ENCODE assay signal across 8 mouse cellular contexts in the genomic region with DNA sequence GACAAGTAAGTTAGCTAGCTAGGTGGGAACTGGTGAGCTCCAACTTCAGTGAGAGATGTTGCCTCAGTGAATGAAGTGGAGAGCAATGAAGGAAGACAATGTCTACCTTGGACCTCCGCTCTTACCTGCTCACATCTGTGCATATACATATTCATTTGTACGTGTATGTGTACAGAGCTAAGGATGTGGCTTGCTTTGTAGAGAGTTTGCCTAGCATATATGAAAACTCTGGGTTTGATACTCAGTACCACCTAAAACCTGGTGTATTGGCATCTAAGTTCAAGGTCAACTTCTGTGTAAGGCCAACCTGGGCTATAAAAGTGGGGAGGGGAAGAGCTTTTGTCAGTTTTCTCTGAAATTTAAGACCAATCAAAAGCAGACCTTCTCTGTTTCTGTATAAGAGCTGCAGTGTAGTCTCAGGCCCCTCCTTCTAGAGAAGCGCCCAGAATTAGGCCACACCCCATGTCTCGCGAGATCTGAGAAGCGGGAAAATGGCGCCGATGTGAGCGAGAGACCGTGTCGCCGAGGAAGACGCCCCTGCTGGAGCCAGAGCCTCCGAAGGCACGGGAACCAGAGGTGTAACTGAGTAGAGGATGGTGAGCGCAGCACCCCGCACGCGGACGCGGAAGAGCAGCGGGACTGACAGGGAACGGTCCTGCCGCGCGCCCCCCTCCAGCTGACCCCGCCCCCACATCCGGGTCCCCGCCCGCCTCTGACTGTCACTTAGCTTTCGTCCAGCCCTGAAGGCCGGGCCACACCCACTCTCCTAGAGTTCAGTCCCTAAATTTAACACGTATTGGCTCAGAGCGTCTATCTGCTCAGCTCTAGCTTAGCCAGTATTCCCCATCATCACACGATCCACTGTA. TPM values are rescaled to one million over a fixed set of nuclear protein-coding genes. Genes with fewer than 3 reads are reported as not detected.
A peak's percentile ranks its signal among the peaks of the same experiment; 100 is the strongest.
DNase-seq lines count a peak whose midpoint lies in the region; ATAC-seq and TF ChIP-seq lines count a peak whose summit lies in the region.

Zfp414 (plus strand) TSS at position 470 of the 866 bp plus-strand sequence.

- H3K9me3 ChIP-seq in erythroblast, embryonic 14.5 days (ENCODE audit: control insufficient read depth, low read length), result no peaks in the 10 kb centered on the region
- no peaks in the 10 kb centered on the region for H3K9me3 ChIP-seq in heart, embryonic 12.5 days (replicated peaks)
- H3K9me3 ChIP-seq in kidney, postnatal 0 days (replicated peaks; ENCODE audit: low read length), result no peaks in the 10 kb centered on the region
- no peaks in the 10 kb centered on the region for H3K9me3 ChIP-seq in liver, embryonic 11.5 days (ENCODE audit: control insufficient read depth, low read length)
- no peaks in the 10 kb centered on the region for H3K9me3 ChIP-seq in stomach, embryonic 14.5 days (ENCODE audit: control insufficient read depth, low read depth, low read length)

- H3K79me3 ChIP-seq in C2C12 (ENCODE audit: low read depth), result peaks cover 3% of the 10 kb centered on the region

- peaks cover 36% of the 10 kb centered on the region for H3K4me1 ChIP-seq in erythroblast, embryonic 14.5 days (ENCODE audit: control insufficient read depth)
- peaks cover 17% of the 10 kb centered on the region for H3K4me1 ChIP-seq in heart, embryonic 12.5 days (replicated peaks)
- peaks cover 12% of the 10 kb centered on the region; the same call in 1 of the 2 replicates for H3K4me1 ChIP-seq in kidney, postnatal 0 days (replicated peaks; ENCODE audit: insufficient read depth, low read length)
- H3K4me1 ChIP-seq in liver, embryonic 11.5 days (replicated peaks; ENCODE audit: control insufficient read depth, insufficient read depth, low read length), result peaks cover 11% of the 10 kb centered on the region
- peaks cover 11% of the 10 kb centered on the region; the same call in 1 of the 2 replicates for H3K4me1 ChIP-seq in stomach, embryonic 14.5 days (ENCODE audit: control insufficient read depth, insufficient read depth, low read length)

- peak within 1 kb of the TSS; percentile 74 for H3K4me2 ChIP-seq in heart, embryonic 12.5 days
- H3K4me2 ChIP-seq in kidney, postnatal 0 days (ENCODE audit: low read length), result peak within 1 kb of the TSS; percentile 77
- H3K4me2 ChIP-seq in liver, embryonic 11.5 days, result peak within 1 kb of the TSS; percentile 90
- peak within 1 kb of the TSS; percentile 63 for H3K4me2 ChIP-seq in stomach, embryonic 14.5 days (replicated peaks; ENCODE audit: low read depth, low read length)

- H3K4me3 ChIP-seq in C2C12 (ENCODE audit: insufficient read depth, poor library complexity, severe bottlenecking), result peak within 1 kb of the TSS; percentile 48
- H3K4me3 ChIP-seq in erythroblast, embryonic 14.5 days (replicated peaks), result peak within 1 kb of the TSS; percentile 94
- peak within 1 kb of the TSS; percentile 80 for H3K4me3 ChIP-seq in heart, embryonic 12.5 days
- peak within 1 kb of the TSS; percentile 79 for H3K4me3 ChIP-seq in kidney, postnatal 0 days (replicated peaks; ENCODE audit: low read depth, low read length)
- peak within 1 kb of the TSS; percentile 59 for H3K4me3 ChIP-seq in liver, embryonic 11.5 days (ENCODE audit: low read depth, low read length)
- peak within 1 kb of the TSS; percentile 63 for H3K4me3 ChIP-seq in stomach, embryonic 14.5 days (ENCODE audit: low read depth, low read length)

- H3K79me2 ChIP-seq in C2C12 (ENCODE audit: control insufficient read depth, insufficient read depth), result peaks cover 11% of the 10 kb centered on the region

- ATAC-seq in heart, embryonic 12.5 days (ENCODE audit: insufficient number of reproducible peaks, low FRiP score), result peak; percentile 96
- peak; percentile 95 for ATAC-seq in kidney, postnatal 0 days (replicated peaks; ENCODE audit: low FRiP score, low read depth)
- peak; percentile 97 for ATAC-seq in liver, embryonic 11.5 days (replicated peaks; ENCODE audit: low FRiP score)
- ATAC-seq in stomach, embryonic 14.5 days (ENCODE audit: insufficient number of reproducible peaks, insufficient read depth, low FRiP score, low read depth), result peak; percentile 96

- no peak for TF ChIP-seq CTCF in C2C12 (IDR thresholded peaks at IDR 0.05; ENCODE audit: control insufficient read depth, insufficient read depth, insufficient read length)
- TF ChIP-seq CTCF in brain, embryonic 14.5 days (IDR thresholded peaks at IDR 0.05; ENCODE audit: borderline replicate concordance, extremely low read depth, insufficient read depth, insufficient read length), result no peak; the same call in 1 of the 2 replicates
- TF ChIP-seq CTCF in kidney, postnatal 0 days (IDR thresholded peaks at IDR 0.05; ENCODE audit: low read depth), result no peak

- H3K27me3 ChIP-seq in C2C12 (ENCODE audit: control insufficient read depth, insufficient read depth, insufficient read length), result no peaks in the 10 kb centered on the region
- H3K27me3 ChIP-seq in erythroblast, embryonic 14.5 days (ENCODE audit: control insufficient read depth), result no peaks in the 10 kb centered on the region
- H3K27me3 ChIP-seq in heart, embryonic 12.5 days (replicated peaks), result no peaks in the 10 kb centered on the region
- H3K27me3 ChIP-seq in kidney, postnatal 0 days (ENCODE audit: insufficient read depth, low read length), result no peaks in the 10 kb centered on the region
- no peaks in the 10 kb centered on the region for H3K27me3 ChIP-seq in liver, embryonic 11.5 days (replicated peaks; ENCODE audit: control insufficient read depth, insufficient read depth, low read length)
- no peaks in the 10 kb centered on the region for H3K27me3 ChIP-seq in stomach, embryonic 14.5 days (ENCODE audit: control insufficient read depth, insufficient read depth, low read length)

- H3K9ac ChIP-seq in heart, embryonic 12.5 days, result peak within 1 kb of the TSS; percentile 84
- peak within 1 kb of the TSS; percentile 90 for H3K9ac ChIP-seq in kidney, postnatal 0 days (ENCODE audit: low read depth, low read length)
- peak within 1 kb of the TSS; percentile 78 for H3K9ac ChIP-seq in liver, embryonic 11.5 days (ENCODE audit: low read depth, low read length)
- peak within 1 kb of the TSS; percentile 60 for H3K9ac ChIP-seq in stomach, embryonic 14.5 days (replicated peaks; ENCODE audit: low read depth, low read length)

- WGBS in heart, embryonic 12.5 days, result 3% methylated on average over 35 of the region's 35 CpGs
- WGBS in kidney, postnatal 0 days, result 4% methylated on average over 24 of the region's 35 CpGs
- WGBS in liver, embryonic 11.5 days, result 3% methylated on average over 35 of the region's 35 CpGs
- 3% methylated on average over 30 of the region's 35 CpGs for WGBS in stomach, embryonic 14.5 days

- TF ChIP-seq POLR2A in brain, embryonic 14.5 days (IDR thresholded peaks at IDR 0.05; ENCODE audit: borderline replicate concordance, extremely low read depth, insufficient read depth, insufficient read length, poor library complexity, severe bottlenecking), result peak; percentile 67; the same call in 1 of the 2 replicates

- peak within 1 kb of the TSS; percentile 98 for H3K27ac ChIP-seq in heart, embryonic 12.5 days (ENCODE audit: poor library complexity, severe bottlenecking)
- H3K27ac ChIP-seq in kidney, postnatal 0 days, result peak within 1 kb of the TSS; percentile 97
- peak within 1 kb of the TSS; percentile 85 for H3K27ac ChIP-seq in liver, embryonic 11.5 days (ENCODE audit: low read depth, low read length)
- H3K27ac ChIP-seq in stomach, embryonic 14.5 days (ENCODE audit: low read length), result peak within 1 kb of the TSS; percentile 98

- H3ac ChIP-seq in C2C12 (ENCODE audit: control insufficient read depth, insufficient read length, low read depth), result peak within 1 kb of the TSS; percentile 91

- peak; percentile 97 for DNase-seq in brain, embryonic 14.5 days (ENCODE audit: low read depth)
- DNase-seq in kidney, postnatal 0 days (ENCODE audit: low spot score), result peak; percentile 97
- DNase-seq in liver, embryonic 11.5 days (ENCODE audit: low spot score), result peak; percentile 95
- DNase-seq in naive thymus-derived CD4-positive, alpha-beta T cell, adult 2 months (ENCODE audit: low read depth), result peak; percentile 98

- H3K36me3 ChIP-seq in C2C12 (ENCODE audit: control insufficient read depth, insufficient read depth), result peaks cover 11% of the 10 kb centered on the region
- H3K36me3 ChIP-seq in erythroblast, embryonic 14.5 days (ENCODE audit: control insufficient read depth), result peaks cover 29% of the 10 kb centered on the region
- H3K36me3 ChIP-seq in heart, embryonic 12.5 days, result peaks cover 35% of the 10 kb centered on the region
- 0 out of 2 replicates have a peak, but pooled peaks cover 11% of the 10 kb centered on the region for H3K36me3 ChIP-seq in kidney, postnatal 0 days (ENCODE audit: insufficient read depth, low read length)
- H3K36me3 ChIP-seq in liver, embryonic 11.5 days (ENCODE audit: control insufficient read depth, insufficient read depth, low read length), result peaks cover 5% of the 10 kb centered on the region; the same call in 1 of the 2 replicates
- H3K36me3 ChIP-seq in stomach, embryonic 14.5 days (ENCODE audit: control insufficient read depth, insufficient read depth, low read length), result peaks cover 15% of the 10 kb centered on the region; the same call in 1 of the 2 replicates

TF ChIP-seq in C2C12, 6 proteins besides CTCF, POLR2A, EP300 and RAD21:
- TF ChIP-seq MYOG (IDR thresholded peaks at IDR 0.05; ENCODE audit: control insufficient read depth, extremely low read depth, insufficient read length) (no peak), CEBPB (IDR thresholded peaks at IDR 0.05; ENCODE audit: low read depth) (no peak), USF1 (IDR thresholded peaks at IDR 0.05; ENCODE audit: low read depth) (no peak), MYOD1 (IDR thresholded peaks at IDR 0.05; ENCODE audit: control insufficient read depth, insufficient read length, low read depth) (no peak), FOSL1 (IDR thresholded peaks at IDR 0.05; ENCODE audit: insufficient read depth, low read length, poor library complexity, severe bottlenecking) (no peak)

RNA-seq across cellular contexts. Expression of gene Zfp414, which starts in this region (rescaled TPM):
- 25.1 TPM for polyA plus RNA-seq in C2C12 (2012; fragmentation: generic; extraction: Trizol)
- 120 and 156 TPM in 2 replicates for polyA plus RNA-seq in brain, embryonic 14.5 days (2012; rRNA removed)
- polyA plus RNA-seq in erythroblast, embryonic 14.5 days (2012), result 14.9 and 17.2 TPM in 2 replicates
- polyA plus RNA-seq in heart, embryonic 12.5 days (2016; fragmentation: Nextera tagmentation; extraction: Ambion mirVana), result 31.6 and 32.4 TPM in 2 replicates
- polyA plus RNA-seq in kidney, postnatal 0 days (2015; fragmentation: Nextera tagmentation; extraction: Ambion mirVana), result 42.9 and 44.3 TPM in 2 replicates
- 59.8 and 61.4 TPM in 2 replicates for polyA plus RNA-seq in liver, embryonic 11.5 days (2014; fragmentation: Nextera tagmentation; extraction: Ambion mirVana)
- 85.5 and 98.8 TPM in 2 replicates for polyA plus RNA-seq in stomach, embryonic 14.5 days (2014; fragmentation: Nextera tagmentation; extraction: Ambion mirVana)

Comparison
In these comparisons a context has a peak if more than half of its experiments do, and no peak if none do; other contexts are left out.
1. Peak in every context shown above with its lines: DNase-seq, ATAC-seq, H3K4me3 ChIP-seq and H3K27ac ChIP-seq.